ENCODE assay signal across 8 mouse cellular contexts in genomic region chr12:117053851-117054769, GRCm38 (mm10).
A peak's percentile ranks its signal among the peaks of the same experiment; 100 is the strongest.
DNase-seq lines count a peak whose midpoint lies in the region; ATAC-seq and TF ChIP-seq lines count a peak whose summit lies in the region.

No protein-coding gene starts in this region.

- no peak overlapping the region for H3K9ac ChIP-seq in lung, postnatal 0 days (replicated peaks; ENCODE audit: low read depth)
- no peak overlapping the region for H3K9ac ChIP-seq in limb, embryonic 11.5 days (ENCODE audit: low read length)

- no peak overlapping the region for H3K4me3 ChIP-seq in lung, postnatal 0 days (ENCODE audit: low read depth, low read length)
- H3K4me3 ChIP-seq in limb, embryonic 11.5 days (ENCODE audit: low read depth, low read length), result no peak overlapping the region

- ATAC-seq in lung, postnatal 0 days, result no peak
- peak; percentile 44; the same call in 1 of the 2 replicates for ATAC-seq in limb, embryonic 11.5 days (ENCODE audit: insufficient number of reproducible peaks, low FRiP score, low TSS enrichment, low read depth)

- no peaks in the 10 kb centered on the region for H3K9me3 ChIP-seq in lung, postnatal 0 days (ENCODE audit: low read length)
- H3K9me3 ChIP-seq in limb, embryonic 11.5 days (ENCODE audit: control insufficient read depth, low read length), result no peaks in the 10 kb centered on the region

- H3K27ac ChIP-seq in lung, postnatal 0 days (ENCODE audit: low read length), result no peak overlapping the region
- no peak overlapping the region for H3K27ac ChIP-seq in limb, embryonic 11.5 days (replicated peaks; ENCODE audit: low read depth, low read length)

- H3K4me2 ChIP-seq in lung, postnatal 0 days (replicated peaks; ENCODE audit: low read depth, low read length), result peak overlapping the region; percentile 30; the same call in 1 of the 2 replicates
- no peak overlapping the region for H3K4me2 ChIP-seq in limb, embryonic 11.5 days (ENCODE audit: low read depth, severe bottlenecking)

- no peaks in the 10 kb centered on the region for H3K36me3 ChIP-seq in lung, postnatal 0 days (ENCODE audit: insufficient read depth, low read length)
- H3K36me3 ChIP-seq in limb, embryonic 11.5 days (ENCODE audit: control insufficient read depth, insufficient read depth, low read length), result no peaks in the 10 kb centered on the region

- no peak for TF ChIP-seq EP300 in lung, postnatal 0 days (IDR thresholded peaks at IDR 0.05)

- no peak for TF ChIP-seq CTCF in lung, postnatal 0 days (IDR thresholded peaks at IDR 0.05)

- no peaks in the 10 kb centered on the region for H3K27me3 ChIP-seq in lung, postnatal 0 days (replicated peaks; ENCODE audit: insufficient read depth, low read length)
- H3K27me3 ChIP-seq in limb, embryonic 11.5 days (ENCODE audit: control insufficient read depth, insufficient read depth, low read length), result no peaks in the 10 kb centered on the region

- WGBS in lung, postnatal 0 days, result 40% methylated on average over 21 of the region's 21 CpGs
- 40% methylated on average over 21 of the region's 21 CpGs for whole genome bisulfite sequencing in limb, embryonic 11.5 days

- H3K4me1 ChIP-seq in lung, postnatal 0 days (ENCODE audit: insufficient read depth, low read depth, low read length), result no peaks in the 10 kb centered on the region
- H3K4me1 ChIP-seq in limb, embryonic 11.5 days (ENCODE audit: control insufficient read depth, insufficient read depth, low read length), result no peaks in the 10 kb centered on the region

- no peak for DNase-seq in lung, postnatal 0 days (ENCODE audit: low spot score)
- DNase-seq in lung, postnatal 10 days, result no peak
- DNase-seq in forelimb bud, embryonic 11.5 days (ENCODE audit: low read depth, low spot score), result peak; percentile 43
- DNase-seq in limb, embryonic 11.5 days (ENCODE audit: low spot score), result peak; percentile 36
- peak; percentile 50 for DNase-seq in right cerebral cortex, postnatal 25 days
- DNase-seq in cerebellum, postnatal 36 days, result no peak
- no peak for DNase-seq in urinary bladder, postnatal 36 days (ENCODE audit: low spot score in 2 of 2)
- DNase-seq in lung, postnatal 4 days, result no peak

Comparison
In these comparisons a context has a peak if more than half of its experiments do, and no peak if none do; other contexts are left out.
1. DNase-seq: peak in forelimb bud, embryonic 11.5 days (single experiment), limb, embryonic 11.5 days (single experiment) and right cerebral cortex, postnatal 25 days (single experiment); none in lung, postnatal 0 days (single experiment), lung, postnatal 10 days (single experiment), cerebellum, postnatal 36 days (0 of 2), urinary bladder, postnatal 36 days (0 of 2) and lung, postnatal 4 days (0 of 2).